Mouse (Mus musculus) thymus, adult 2 months (tissue): ENCODE measurements around the gene Tbxas1. TPM values are rescaled to one million over a fixed set of nuclear protein-coding genes. Genes with fewer than 3 reads are reported as not detected.

Source experiments
- DNase-seq: peaks from one replicate; pipeline ENCODE4 v3.0.0; 2021
- H3K27ac ChIP-seq: fragments of 200-500 bp; 2 replicates; pipeline ENCODE4 v1.5.1; 2012; ENCODE audit warnings: low read length, control low read depth; ENCODE audit not compliant: control insufficient read depth, insufficient read depth
- H3K27me3 ChIP-seq: fragments of 200-500 bp; 2 replicates; pipeline ENCODE4 v1.6.1; 2012; ENCODE audit warnings: mild to moderate bottlenecking, low read length, moderate library complexity, mixed read lengths; ENCODE audit not compliant: control insufficient read depth, insufficient read depth
- H3K36me3 ChIP-seq: fragments of 200-500 bp; 2 replicates; pipeline ENCODE4 v1.6.1; 2012; ENCODE audit warnings: mild to moderate bottlenecking, low read length, moderate library complexity; ENCODE audit not compliant: control insufficient read depth, insufficient read depth
- H3K4me1 ChIP-seq: fragments of 200-500 bp; replicated peaks from 2 replicates; pipeline ENCODE4 v1.6.1; 2012; ENCODE audit warnings: low read length; ENCODE audit not compliant: control insufficient read depth, insufficient read depth
- H3K4me3 ChIP-seq: fragments of 200-500 bp; 2 replicates; pipeline ENCODE4 v1.5.1; 2012; ENCODE audit warnings: mild to moderate bottlenecking, low read length, control low read depth, moderate library complexity; ENCODE audit not compliant: control insufficient read depth, insufficient read depth
- CTCF ChIP-seq: fragments of 200-500 bp; IDR thresholded peaks from 2 replicates; pipeline ENCODE4 v1.5.1; 2012; ENCODE audit warnings: mild to moderate bottlenecking, control low read depth, low read length, moderate library complexity, borderline replicate concordance; ENCODE audit not compliant: control insufficient read depth, poor library complexity, insufficient read depth; ENCODE audit errors: extremely low read depth
- POLR2A ChIP-seq: fragments of 200-500 bp; IDR thresholded peaks from 2 replicates; pipeline ENCODE4 v1.6.1; 2012; ENCODE audit warnings: mild to moderate bottlenecking, low read length, control low read depth, moderate library complexity; ENCODE audit not compliant: control insufficient read depth, poor library complexity, insufficient read depth; ENCODE audit errors: extremely low read depth
- WGBS: fragments of 180-500 bp; shearing (Covaris S2); methylation state at CpG from one replicate; pipeline ENCODE4 v1.1.7; 2018; 5-methylcytosine and 5-hydroxymethylcytosine counted together
- polyA plus RNA-seq: library from polyadenylated mRNA; depleted of rRNA; stranded (reverse); fragments of >200 nt; gene quantifications from 2 replicates; pipeline ENCODE4 v1.2.3, GENCODE M21; 2012

The Tbxas1 gene
- polyA plus RNA-seq, 1 experiment = 6.0 TPM

DNA sequence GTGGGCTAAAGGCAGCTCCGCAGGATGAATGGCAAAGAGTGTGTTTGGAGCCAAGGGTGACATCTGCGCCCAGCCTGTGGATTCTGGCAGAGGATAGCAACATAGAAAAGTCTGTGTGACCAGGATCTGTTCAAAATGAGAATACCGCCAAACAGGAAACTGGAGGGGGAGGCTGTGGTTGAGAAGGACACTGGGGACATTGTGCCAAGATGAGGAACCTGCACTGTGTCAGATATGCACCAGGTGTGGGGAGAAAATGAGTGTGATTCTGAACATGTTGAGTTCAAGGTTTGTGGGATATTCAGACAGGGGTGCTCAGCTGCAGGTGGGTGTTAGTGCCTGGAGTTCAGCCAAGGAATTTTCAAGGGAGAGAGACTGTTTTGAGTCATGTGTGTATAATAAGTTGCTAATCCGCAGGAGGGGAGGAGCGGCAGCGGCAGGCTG lies 7.5 kb downstream of the Tbxas1 start:
- Histone ChIP-seq H3K4me3 (no peak overlapping the region), H3K4me1 (no peaks in the 10 kb centered on the region), H3K27ac (no peak overlapping the region), H3K36me3 (no peaks in the 10 kb centered on the region), H3K27me3 (no peaks in the 10 kb centered on the region)
- DNase-seq = no peak
- TF ChIP-seq CTCF (no peak), POLR2A (no peak)
- 31% methylated on average over 6 of the region's 6 CpGs for WGBS

DNA sequence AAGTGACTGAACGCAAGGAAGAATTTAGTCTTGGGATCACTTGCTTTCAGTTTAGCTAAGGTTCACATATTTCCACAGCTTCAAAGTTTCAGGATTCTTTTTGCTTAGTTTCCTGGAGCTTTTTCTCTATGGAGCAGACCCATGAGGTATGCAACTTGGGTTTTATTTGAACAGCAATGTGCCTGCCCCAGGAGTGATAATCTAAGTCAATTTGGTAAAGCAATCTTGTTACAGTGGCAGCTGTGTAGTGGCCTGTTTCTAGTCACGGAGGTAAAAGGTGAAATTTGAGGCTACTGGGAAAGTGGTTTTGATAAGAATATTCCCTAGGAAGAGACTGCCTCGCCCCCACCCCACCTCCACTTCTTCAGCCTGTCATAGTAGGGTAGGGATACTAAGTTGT lies 9.3 kb downstream of the Tbxas1 start:
- 94% methylated on average over 3 of the region's 3 CpGs for WGBS
- H3K36me3 ChIP-seq = no peaks in the 10 kb centered on the region
- no peak for TF ChIP-seq CTCF
- TF ChIP-seq POLR2A = no peak
- H3K4me3 ChIP-seq = no peak overlapping the region
- no peaks in the 10 kb centered on the region for H3K27me3 ChIP-seq
- H3K27ac ChIP-seq = no peak overlapping the region
- no peak for DNase-seq
- no peaks in the 10 kb centered on the region for H3K4me1 ChIP-seq

DNA sequence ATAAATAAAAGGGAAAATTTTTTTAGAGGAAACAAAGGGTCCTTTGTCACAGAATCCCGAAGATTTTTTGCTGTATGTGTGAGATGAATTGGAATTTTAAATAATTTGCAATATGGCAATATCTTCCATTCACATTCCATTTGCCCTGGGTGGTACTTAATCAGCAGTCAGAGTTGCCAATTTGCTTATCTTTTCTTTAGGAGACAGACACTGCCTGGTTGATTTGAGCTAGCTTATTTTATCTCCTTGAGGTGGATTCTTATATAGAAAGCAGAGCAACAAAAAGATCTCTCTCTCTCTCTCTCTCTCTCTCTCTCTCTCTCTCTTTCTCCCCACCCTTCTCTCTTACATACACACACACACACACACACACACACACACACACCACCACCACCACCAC lies 9.9 kb downstream of the Tbxas1 start:
- DNase-seq = no peak
- Histone ChIP-seq H3K4me1 (no peaks in the 10 kb centered on the region), H3K4me3 (no peak overlapping the region), H3K27ac (no peak overlapping the region), H3K27me3 (no peaks in the 10 kb centered on the region), H3K36me3 (no peaks in the 10 kb centered on the region)
- TF ChIP-seq CTCF (no peak), POLR2A (no peak)
- 89% methylated on average over 1 of the region's 1 CpGs for WGBS

DNA sequence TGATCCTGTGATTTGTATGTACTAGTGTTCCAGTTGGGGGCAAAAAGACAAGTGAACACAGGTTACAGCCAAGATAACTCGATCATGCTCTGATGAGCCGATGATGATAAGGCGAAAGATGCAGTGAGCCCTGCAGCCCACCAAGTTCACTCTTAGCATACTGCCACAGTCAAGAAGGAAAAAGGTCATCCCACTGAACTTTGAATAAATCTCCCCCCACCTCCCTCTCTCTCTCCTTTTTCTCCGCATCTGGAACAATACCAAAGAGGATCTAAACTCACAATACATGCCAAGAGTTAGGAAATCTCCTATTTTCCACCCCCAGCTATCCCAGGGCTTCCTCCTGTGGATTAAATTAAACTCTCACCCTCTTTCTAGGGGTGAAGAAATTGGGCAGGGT lies 12.2 kb downstream of the Tbxas1 start:
- no peaks in the 10 kb centered on the region for H3K27me3 ChIP-seq
- no peaks in the 10 kb centered on the region for H3K36me3 ChIP-seq
- no peak for DNase-seq
- H3K4me3 ChIP-seq = no peak overlapping the region
- H3K4me1 ChIP-seq = no peaks in the 10 kb centered on the region
- no peak overlapping the region for H3K27ac ChIP-seq
- TF ChIP-seq POLR2A (no peak), CTCF (no peak)
- 92% methylated on average over 4 of the region's 4 CpGs for WGBS

DNA sequence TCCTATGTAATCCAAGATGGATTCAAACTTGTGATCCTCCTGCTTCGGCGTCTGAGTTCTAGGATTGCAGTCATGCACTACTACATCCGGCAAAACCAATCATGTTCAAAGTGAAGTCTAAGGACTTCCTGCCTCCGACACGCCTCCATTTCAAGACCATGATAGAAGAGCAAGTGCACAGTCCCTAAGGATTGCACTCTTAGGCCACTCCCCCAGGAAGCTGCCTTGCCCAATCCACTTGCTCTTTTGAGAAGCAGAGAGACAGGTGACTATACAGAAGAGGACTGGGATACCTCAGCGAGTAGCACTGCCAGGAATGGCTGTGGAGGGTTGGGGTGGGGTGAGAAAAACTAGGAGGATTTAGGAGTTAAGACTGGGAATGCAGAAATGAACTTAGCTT lies 14.0 kb downstream of the Tbxas1 start:
- H3K36me3 ChIP-seq = no peaks in the 10 kb centered on the region
- no peak overlapping the region for H3K4me3 ChIP-seq
- no peak overlapping the region for H3K27ac ChIP-seq
- TF ChIP-seq CTCF (no peak), POLR2A (no peak)
- 90% methylated on average over 6 of the region's 6 CpGs for WGBS
- DNase-seq = no peak
- H3K4me1 ChIP-seq = no peaks in the 10 kb centered on the region
- no peaks in the 10 kb centered on the region for H3K27me3 ChIP-seq

DNA sequence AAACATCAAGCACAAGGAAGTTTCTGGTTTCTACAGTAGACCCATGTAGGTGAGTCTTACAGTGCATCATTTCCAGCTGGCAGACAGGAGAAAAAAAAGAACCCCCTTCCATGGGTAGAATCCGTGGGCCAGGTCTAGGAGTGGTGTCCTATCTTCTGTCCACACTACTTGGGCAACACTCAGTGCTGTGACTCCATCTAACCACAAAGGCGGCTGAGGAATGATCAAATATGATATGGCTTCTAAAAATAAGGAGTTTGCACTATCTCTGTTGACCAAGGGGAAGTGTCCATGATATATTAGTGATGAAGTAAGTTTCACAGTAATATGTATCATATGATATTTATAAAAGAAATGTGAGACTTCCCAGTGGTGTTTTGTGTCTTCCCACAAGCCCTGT lies 16.8 kb downstream of the Tbxas1 start:
- TF ChIP-seq CTCF (no peak), POLR2A (no peak)
- WGBS = 73% methylated on average over 2 of the region's 2 CpGs
- H3K27ac ChIP-seq = no peak overlapping the region

DNA sequence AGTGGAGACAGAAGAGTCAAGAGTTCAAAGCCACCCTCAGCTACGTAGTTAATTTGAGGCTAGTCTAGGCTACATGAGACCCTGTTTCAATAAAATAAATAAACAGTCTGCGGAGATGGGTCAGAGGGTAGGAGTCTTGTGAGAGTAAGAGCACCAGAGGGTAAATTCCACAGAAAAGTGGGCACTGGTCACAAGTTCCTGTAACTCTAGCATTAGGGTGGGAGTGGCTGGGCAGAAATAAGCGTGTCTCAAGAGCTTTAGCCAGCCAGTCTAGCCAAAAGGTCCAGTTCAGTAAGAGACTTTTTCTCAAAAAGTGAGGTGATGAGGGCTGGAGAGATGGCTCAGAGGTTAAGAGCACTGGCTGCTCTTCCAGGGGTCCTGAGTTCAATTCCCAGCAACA lies 18.4 kb downstream of the Tbxas1 start:
- Histone ChIP-seq H3K4me1 (no peaks in the 10 kb centered on the region), H3K27me3 (no peaks in the 10 kb centered on the region), H3K36me3 (no peaks in the 10 kb centered on the region), H3K27ac (no peak overlapping the region), H3K4me3 (no peak overlapping the region)
- no peak for DNase-seq
- WGBS = 95% methylated on average over 3 of the region's 3 CpGs
- no peak for TF ChIP-seq CTCF
- TF ChIP-seq POLR2A = no peak

More for the DNA sequence above, 16.8 kb downstream of the Tbxas1 start:
- H3K4me1 ChIP-seq = no peaks in the 10 kb centered on the region
- no peaks in the 10 kb centered on the region for H3K36me3 ChIP-seq
- no peak for DNase-seq
- no peaks in the 10 kb centered on the region for H3K27me3 ChIP-seq
- H3K4me3 ChIP-seq = no peak overlapping the region
